Mouse (Mus musculus): ENCODE measurements around the gene Lypla2.

GRCm38 (mm10) chr4:135946278-135946658, 26.2 kb downstream of the Lypla2 start, which contains the start of gene Hmgcl:
- TF ChIP-seq POLR2A (IDR thresholded peaks at IDR 0.05; ENCODE audit: low read depth, low read length), result peak; percentile 93
- TF ChIP-seq CTCF (conservative IDR thresholded peaks at IDR 0.05; ENCODE audit: insufficient read depth, insufficient read length, low read depth, low read length), result no peak

Measured in kidney, adult 2 months (tissue).